ENCODE assay signal across 23 mouse cellular contexts in genomic region chr7:49301487-49301886, GRCm38 (mm10).
DNase-seq lines count a peak whose midpoint lies in the region; ATAC-seq and TF ChIP-seq lines count a peak whose summit lies in the region.
"Had no signal": no experiment of that assay in that cellular context is flagged by ENCODE, and none has a peak within 500 bp of the region (broad histone marks: within the 10 kb centered on the region; RNA-seq: fewer than 3 reads in every experiment).

No protein-coding gene starts in this region.

- H3K36me3 ChIP-seq in myocyte (ENCODE audit: control insufficient read depth, insufficient read depth): no peaks in the 10 kb centered on the region
- H3K36me3 ChIP-seq: embryonic facial prominence, embryonic 10.5 days; embryonic facial prominence, embryonic 12.5 days; forebrain, embryonic 10.5 days; forebrain, embryonic 12.5 days; G1E had no signal

- TF ChIP-seq POLR2A in myocyte (IDR thresholded peaks at IDR 0.05; ENCODE audit: insufficient read length, low read depth): no peak

- no peak overlapping the region for H3ac ChIP-seq in myocyte (ENCODE audit: control insufficient read depth, insufficient read length)

- DNase-seq in frontal cortex, postnatal 14 days (ENCODE audit: low spot score in 2 of 2): no peak
- DNase-seq in brain, adult 2 months (ENCODE audit: low read depth, low spot score): peak; percentile 37
- no peak for DNase-seq in lung, postnatal 10 days
- DNase-seq: adrenal gland, adult 8-10 months; adrenal gland, postnatal 25 days; B cell, adult 2 months; cerebellum, adult 11-12 months; cerebellum, adult 2 months; cerebellum, adult 9-10 months; cerebellum, postnatal 10 days; cerebellum, postnatal 25 days had no signal

- peak; percentile 29 for ATAC-seq in frontal cortex, adult (ENCODE audit: low TSS enrichment)
- ATAC-seq: activated CD4-positive, CD25-positive, alpha-beta regulatory T cell, adult 4 months; CD4-positive, CD25-positive, alpha-beta regulatory T cell, adult 4 months; forebrain, embryonic 14.5 days; forebrain, embryonic 16.5 days; Patski had no signal

- H3K79me2 ChIP-seq in myocyte (ENCODE audit: control insufficient read depth, insufficient read depth): no peaks in the 10 kb centered on the region

- H3K27me3 ChIP-seq in myocyte (ENCODE audit: control insufficient read depth, insufficient read depth, insufficient read length): no peaks in the 10 kb centered on the region
- H3K27me3 ChIP-seq: Patski had no signal

- H3K4me3 ChIP-seq in myocyte: no peak overlapping the region
- H3K4me3 ChIP-seq: embryonic facial prominence, embryonic 10.5 days; embryonic facial prominence, embryonic 12.5 days; forebrain, embryonic 10.5 days; forebrain, embryonic 12.5 days had no signal

- H3K4me2 ChIP-seq in myocyte (ENCODE audit: low read depth): no peak overlapping the region
- H3K4me2 ChIP-seq: embryonic facial prominence, embryonic 12.5 days; forebrain, embryonic 12.5 days had no signal

TF ChIP-seq in myocyte, 11 proteins besides CTCF, POLR2A, EP300 and RAD21:
- TF ChIP-seq USF1 (IDR thresholded peaks at IDR 0.05; ENCODE audit: low read depth) (no peak), TCF12 (IDR thresholded peaks at IDR 0.05; ENCODE audit: insufficient read depth, poor library complexity, severe bottlenecking) (peak; percentile 53), MYOG (IDR thresholded peaks at IDR 0.05; ENCODE audit: control insufficient read depth in 1 of 3, insufficient read depth in 1 of 3, insufficient read length in 2 of 3, low read depth in 2 of 3) (peak in 2 of 3 experiments; percentile 88 to 94), MYOD1 (IDR thresholded peaks at IDR 0.05; ENCODE audit: control insufficient read depth in 1 of 3, insufficient read length in 2 of 3, low read depth in 2 of 3) (peak; percentile 19 to 97 (median 85))
